Mouse (Mus musculus): ENCODE measurements around the gene Swi5. TPM values are rescaled to one million over a fixed set of nuclear protein-coding genes. Genes with fewer than 3 reads are reported as not detected.
"Not testable (repeated sequence)": the region's sequence is repeated elsewhere in the genome, so short reads cannot be mapped to it uniquely, and the experiment has no call there.

The Swi5 gene
- polyA plus RNA-seq, 1 experiment from 2014 or later = 368 TPM

DNA sequence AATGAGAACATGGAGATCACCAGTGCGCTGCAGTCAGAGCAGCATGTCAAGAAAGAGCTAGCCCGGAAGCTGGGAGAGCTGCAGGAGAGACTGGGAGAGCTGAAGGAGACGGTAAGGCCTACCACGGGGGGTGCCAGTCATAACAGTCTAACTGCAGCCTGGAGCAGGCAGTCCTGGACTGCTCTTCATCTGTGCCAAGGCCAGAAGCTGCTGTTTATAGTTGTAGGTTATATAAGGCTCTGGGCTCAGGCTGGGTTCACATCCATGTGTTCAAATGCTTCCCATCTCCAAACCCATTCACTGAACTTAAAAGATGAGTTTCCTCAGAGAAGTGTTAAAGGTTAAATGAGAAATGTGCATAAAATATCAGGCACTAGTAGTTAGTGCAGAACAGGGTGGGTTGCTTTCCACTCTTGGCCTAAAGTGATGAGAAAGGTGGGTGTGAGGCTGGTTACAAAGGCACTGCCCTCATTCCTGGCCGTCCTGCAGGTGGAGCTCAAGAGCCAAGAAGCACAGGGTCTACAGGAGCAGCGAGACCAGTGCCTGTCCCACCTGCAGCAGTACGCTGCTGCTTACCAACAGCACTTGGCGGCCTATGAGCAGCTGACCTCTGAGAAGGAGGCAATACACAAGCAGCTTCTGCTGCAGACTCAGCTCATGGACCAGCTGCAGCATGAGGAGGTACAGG, 16.4 kb upstream of the Swi5 start:
- H3K27me3 ChIP-seq (replicated peaks; ENCODE audit: control insufficient read depth, insufficient read depth, low read length) = no peaks in the 10 kb centered on the region
- no peak overlapping the region for H3K27ac ChIP-seq (ENCODE audit: low read length)
- no peak overlapping the region for H3K4me3 ChIP-seq (replicated peaks; ENCODE audit: low read length)
- ATAC-seq = no peak
- WGBS = 47% methylated on average over 8 of the region's 8 CpGs
- no peak overlapping the region for H3K9ac ChIP-seq (replicated peaks; ENCODE audit: low read depth, low read length)
- no peak overlapping the region for H3K4me2 ChIP-seq (ENCODE audit: low read length)
- peaks cover 29% of the 10 kb centered on the region for H3K36me3 ChIP-seq (ENCODE audit: control insufficient read depth, insufficient read depth)
- no peaks in the 10 kb centered on the region for H3K9me3 ChIP-seq (ENCODE audit: control insufficient read depth, low read length)
- H3K4me1 ChIP-seq (replicated peaks; ENCODE audit: control insufficient read depth, insufficient read depth, low read length) = no peaks in the 10 kb centered on the region

DNA sequence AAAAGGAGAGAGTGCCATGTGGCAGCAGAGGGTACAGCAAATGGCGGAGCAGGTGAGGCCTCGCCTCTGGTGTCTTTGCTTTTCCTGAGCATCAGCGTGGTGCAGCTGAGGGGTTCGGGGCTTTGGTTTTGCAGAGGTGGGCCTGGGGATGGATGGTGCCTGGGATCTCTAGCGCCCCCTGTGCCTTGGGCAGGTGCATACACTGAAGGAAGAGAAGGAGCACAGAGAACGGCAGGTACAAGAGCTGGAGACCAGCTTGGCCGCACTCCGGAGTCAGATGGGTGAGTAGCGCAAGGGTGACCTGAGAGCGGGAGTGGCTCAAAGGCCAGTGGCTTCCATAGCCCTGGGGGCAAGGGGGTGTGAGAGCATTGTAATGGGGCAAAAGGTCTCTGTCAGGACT, 15.1 kb upstream of the Swi5 start:
- Histone ChIP-seq H3K4me2 (ENCODE audit: low read length) (no peak overlapping the region), H3K27ac (ENCODE audit: low read length) (no peak overlapping the region), H3K4me3 (replicated peaks; ENCODE audit: low read length) (no peak overlapping the region), H3K9ac (replicated peaks; ENCODE audit: low read depth, low read length) (no peak overlapping the region), H3K36me3 (ENCODE audit: control insufficient read depth, insufficient read depth) (peaks cover 34% of the 10 kb centered on the region), H3K27me3 (replicated peaks; ENCODE audit: control insufficient read depth, insufficient read depth, low read length) (no peaks in the 10 kb centered on the region), H3K4me1 (replicated peaks; ENCODE audit: control insufficient read depth, insufficient read depth, low read length) (no peaks in the 10 kb centered on the region), H3K9me3 (ENCODE audit: control insufficient read depth, low read length) (no peaks in the 10 kb centered on the region)
- WGBS = 88% methylated on average over 10 of the region's 10 CpGs
- no peak for ATAC-seq

DNA sequence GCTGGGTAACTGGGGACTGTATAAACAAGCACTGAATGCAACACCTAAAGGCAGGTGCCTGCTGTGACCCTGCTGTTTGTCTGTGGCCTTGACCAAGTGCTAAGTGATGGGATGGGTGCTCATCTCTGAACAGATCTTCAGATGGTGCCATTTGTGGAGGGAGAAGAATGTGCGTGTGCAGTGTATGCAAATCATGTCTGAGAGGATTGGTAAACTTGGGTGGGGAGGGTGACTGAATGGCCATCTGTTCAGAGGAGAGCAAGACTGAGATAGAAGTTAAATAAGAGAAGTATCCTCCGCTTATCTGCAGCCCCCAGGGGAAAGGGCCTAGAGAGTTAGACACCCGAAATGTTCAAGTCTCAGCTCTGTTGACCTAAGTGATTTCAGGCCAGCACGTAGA, 11.6 kb upstream of the Swi5 start:
- Histone ChIP-seq H3K9me3 (ENCODE audit: control insufficient read depth, low read length) (no peaks in the 10 kb centered on the region), H3K9ac (replicated peaks; ENCODE audit: low read depth, low read length) (no peak overlapping the region), H3K27me3 (replicated peaks; ENCODE audit: control insufficient read depth, insufficient read depth, low read length) (no peaks in the 10 kb centered on the region), H3K27ac (ENCODE audit: low read length) (no peak overlapping the region), H3K36me3 (ENCODE audit: control insufficient read depth, insufficient read depth) (peaks cover 23% of the 10 kb centered on the region), H3K4me1 (replicated peaks; ENCODE audit: control insufficient read depth, insufficient read depth, low read length) (no peaks in the 10 kb centered on the region), H3K4me3 (replicated peaks; ENCODE audit: low read length) (no peak overlapping the region), H3K4me2 (ENCODE audit: low read length) (no peak overlapping the region)
- WGBS = 92% methylated on average over 4 of the region's 4 CpGs
- no peak for ATAC-seq

DNA sequence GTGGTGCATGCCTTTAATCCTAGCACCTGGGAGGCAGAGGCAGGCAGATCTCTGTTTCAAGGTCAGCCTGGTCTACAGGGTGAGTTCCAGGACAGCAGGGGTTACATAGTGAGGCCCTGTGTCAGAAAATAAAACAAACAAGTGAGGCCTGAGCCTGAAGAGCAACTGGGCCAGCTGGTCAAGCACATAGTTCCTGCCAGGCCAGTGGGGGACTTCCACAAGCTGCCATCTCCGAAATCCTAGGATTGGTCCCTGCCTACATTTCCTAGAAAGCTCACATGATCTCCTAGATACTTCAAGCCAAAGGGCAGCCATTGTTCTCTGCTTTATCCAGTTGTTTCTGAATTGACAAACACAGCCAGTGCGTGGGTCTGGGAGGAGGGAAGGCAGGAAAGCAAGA, 8.0 kb upstream of the Swi5 start:
- H3K4me2 ChIP-seq (ENCODE audit: low read length); H3K27me3 ChIP-seq (replicated peaks; ENCODE audit: control insufficient read depth, insufficient read depth, low read length); H3K27ac ChIP-seq (ENCODE audit: low read length); H3K4me1 ChIP-seq (replicated peaks; ENCODE audit: control insufficient read depth, insufficient read depth, low read length); H3K4me3 ChIP-seq (replicated peaks; ENCODE audit: low read length); H3K9ac ChIP-seq (replicated peaks; ENCODE audit: low read depth, low read length); H3K9me3 ChIP-seq (ENCODE audit: control insufficient read depth, low read length); ATAC-seq: not testable (repeated sequence)
- peaks cover 12% of the 10 kb centered on the region for H3K36me3 ChIP-seq (ENCODE audit: control insufficient read depth, insufficient read depth)
- 81% methylated on average over 2 of the region's 2 CpGs for WGBS

DNA sequence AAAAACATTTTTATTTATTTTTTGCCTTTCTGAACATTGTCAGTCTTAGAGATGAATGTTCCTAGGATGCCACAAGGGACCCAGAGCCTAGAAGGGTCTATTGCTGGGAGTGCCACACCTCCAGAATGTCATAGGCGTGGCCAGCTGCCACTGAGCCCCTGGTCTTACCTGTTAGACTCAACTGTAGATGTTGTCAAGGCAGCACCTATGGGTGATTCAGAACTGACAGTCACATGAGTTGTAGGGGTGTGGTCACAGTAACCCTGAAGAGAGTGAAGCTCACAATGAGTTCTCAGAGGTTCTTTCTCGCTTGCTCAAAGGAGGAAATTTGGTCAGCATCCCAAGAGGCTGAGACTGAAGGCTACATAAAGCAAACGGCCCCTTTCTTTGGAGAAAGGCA, 7.4 kb upstream of the Swi5 start:
- no peak overlapping the region for H3K27ac ChIP-seq (ENCODE audit: low read length)
- H3K9me3 ChIP-seq (ENCODE audit: control insufficient read depth, low read length) = no peaks in the 10 kb centered on the region
- H3K27me3 ChIP-seq (replicated peaks; ENCODE audit: control insufficient read depth, insufficient read depth, low read length) = no peaks in the 10 kb centered on the region
- WGBS = 91% methylated on average over 3 of the region's 3 CpGs
- no peaks in the 10 kb centered on the region for H3K4me1 ChIP-seq (replicated peaks; ENCODE audit: control insufficient read depth, insufficient read depth, low read length)
- H3K4me3 ChIP-seq (replicated peaks; ENCODE audit: low read length) = no peak overlapping the region
- ATAC-seq = no peak
- no peak overlapping the region for H3K4me2 ChIP-seq (ENCODE audit: low read length)
- H3K36me3 ChIP-seq (ENCODE audit: control insufficient read depth, insufficient read depth) = peaks cover 12% of the 10 kb centered on the region
- no peak overlapping the region for H3K9ac ChIP-seq (replicated peaks; ENCODE audit: low read depth, low read length)

DNA sequence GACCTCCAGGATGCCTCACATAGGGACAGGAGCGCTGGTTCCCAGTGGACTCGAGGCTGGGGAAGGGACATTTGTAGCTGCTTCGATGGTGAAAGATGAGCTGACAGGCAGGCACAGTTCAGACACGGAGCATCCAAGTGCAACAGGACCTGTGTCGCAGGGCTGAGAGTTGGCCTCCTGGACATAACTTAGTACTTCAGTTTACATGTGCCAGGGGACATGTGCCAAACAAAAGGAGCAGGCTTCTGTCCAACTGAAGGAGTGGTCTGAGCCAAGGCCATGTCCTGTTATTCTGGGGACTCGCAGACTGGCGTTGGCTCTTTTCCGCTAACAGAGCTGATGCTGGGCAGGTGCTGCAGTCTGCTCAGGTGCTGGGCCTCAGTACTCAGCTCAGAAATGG, 6.5 kb upstream of the Swi5 start:
- no peak overlapping the region for H3K4me2 ChIP-seq (ENCODE audit: low read length)
- peaks cover 3% of the 10 kb centered on the region for H3K4me1 ChIP-seq (replicated peaks; ENCODE audit: control insufficient read depth, insufficient read depth, low read length)
- H3K9ac ChIP-seq (replicated peaks; ENCODE audit: low read depth, low read length) = no peak overlapping the region
- no peak overlapping the region for H3K4me3 ChIP-seq (replicated peaks; ENCODE audit: low read length)
- H3K27ac ChIP-seq (ENCODE audit: low read length) = no peak overlapping the region
- ATAC-seq = no peak
- peaks cover 11% of the 10 kb centered on the region for H3K36me3 ChIP-seq (ENCODE audit: control insufficient read depth, insufficient read depth)
- WGBS = 78% methylated on average over 8 of the region's 8 CpGs
- no peaks in the 10 kb centered on the region for H3K9me3 ChIP-seq (ENCODE audit: control insufficient read depth, low read length)
- no peaks in the 10 kb centered on the region for H3K27me3 ChIP-seq (replicated peaks; ENCODE audit: control insufficient read depth, insufficient read depth, low read length)

DNA sequence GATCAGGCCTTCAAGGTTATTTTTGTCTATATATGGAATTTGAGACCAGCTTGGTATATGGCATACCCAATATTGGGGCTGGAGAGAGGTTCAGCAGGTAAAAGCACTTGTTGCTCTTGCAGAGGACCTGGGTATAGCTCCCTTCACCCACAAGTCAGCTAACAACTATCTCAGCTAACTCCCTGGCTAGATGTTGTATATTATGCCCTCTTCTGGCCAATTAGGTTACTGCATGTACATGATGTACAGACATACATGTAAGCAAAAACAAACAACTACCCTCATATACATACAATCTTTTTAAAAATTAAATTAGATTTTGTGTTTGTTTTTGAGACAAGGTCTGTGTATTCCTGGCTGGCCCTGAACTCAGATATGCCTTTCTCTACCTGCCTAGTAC, 1.7 kb upstream of the Swi5 start:
- no peak overlapping the region for H3K9ac ChIP-seq (replicated peaks; ENCODE audit: low read depth, low read length)
- H3K36me3 ChIP-seq (ENCODE audit: control insufficient read depth, insufficient read depth) = no peaks in the 10 kb centered on the region
- H3K9me3 ChIP-seq (ENCODE audit: control insufficient read depth, low read length) = no peaks in the 10 kb centered on the region
- H3K27ac ChIP-seq (ENCODE audit: low read length) = no peak overlapping the region
- no peaks in the 10 kb centered on the region for H3K27me3 ChIP-seq (replicated peaks; ENCODE audit: control insufficient read depth, insufficient read depth, low read length)
- peaks cover 22% of the 10 kb centered on the region for H3K4me1 ChIP-seq (replicated peaks; ENCODE audit: control insufficient read depth, insufficient read depth, low read length)
- no peak overlapping the region for H3K4me3 ChIP-seq (replicated peaks; ENCODE audit: low read length)
- ATAC-seq = no peak
- H3K4me2 ChIP-seq (ENCODE audit: low read length) = peak overlapping the region; percentile 94; the same call in 1 of the 2 replicates

DNA sequence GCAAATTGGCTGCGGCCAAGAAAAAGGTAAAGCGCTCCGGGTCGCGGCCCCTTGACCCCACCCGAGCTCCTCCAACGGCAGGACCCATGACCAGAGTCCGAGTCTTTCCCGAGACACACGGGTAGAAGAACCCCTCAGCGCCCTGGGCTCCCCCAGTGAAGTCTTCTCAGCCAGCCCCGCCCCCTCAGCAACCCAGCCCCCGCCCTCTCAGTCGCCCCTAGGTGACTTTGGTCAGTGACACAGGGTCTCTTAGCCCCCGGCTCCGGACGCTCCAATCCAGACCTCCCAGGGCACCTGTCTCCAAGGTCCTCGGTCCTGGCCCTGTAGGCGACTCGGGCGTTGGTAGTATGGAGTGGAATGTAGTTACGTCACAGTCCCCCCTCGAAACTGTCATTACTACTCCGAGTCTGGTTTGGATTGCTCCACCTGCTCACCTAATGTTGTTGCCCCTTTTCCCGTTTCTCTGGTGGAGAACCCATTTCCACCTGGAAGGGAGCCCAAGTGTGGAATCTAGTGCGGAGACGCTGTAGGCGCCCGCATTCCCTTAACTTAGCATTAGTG, 576 bp upstream of the Swi5 start:
- peak overlapping the region; percentile 94 for H3K4me2 ChIP-seq (ENCODE audit: low read length)
- ATAC-seq = peak; percentile 19
- H3K4me1 ChIP-seq (replicated peaks; ENCODE audit: control insufficient read depth, insufficient read depth, low read length) = peaks cover 22% of the 10 kb centered on the region
- H3K4me3 ChIP-seq (replicated peaks; ENCODE audit: low read length) = peak overlapping the region; percentile 90
- H3K9me3 ChIP-seq (ENCODE audit: control insufficient read depth, low read length) = no peaks in the 10 kb centered on the region
- no peaks in the 10 kb centered on the region for H3K36me3 ChIP-seq (ENCODE audit: control insufficient read depth, insufficient read depth)
- 3% methylated on average over 29 of the region's 29 CpGs for WGBS
- H3K27me3 ChIP-seq (replicated peaks; ENCODE audit: control insufficient read depth, insufficient read depth, low read length) = no peaks in the 10 kb centered on the region
- peak overlapping the region; percentile 89 for H3K9ac ChIP-seq (replicated peaks; ENCODE audit: low read depth, low read length)
- H3K27ac ChIP-seq (ENCODE audit: low read length) = peak overlapping the region; percentile 54

DNA sequence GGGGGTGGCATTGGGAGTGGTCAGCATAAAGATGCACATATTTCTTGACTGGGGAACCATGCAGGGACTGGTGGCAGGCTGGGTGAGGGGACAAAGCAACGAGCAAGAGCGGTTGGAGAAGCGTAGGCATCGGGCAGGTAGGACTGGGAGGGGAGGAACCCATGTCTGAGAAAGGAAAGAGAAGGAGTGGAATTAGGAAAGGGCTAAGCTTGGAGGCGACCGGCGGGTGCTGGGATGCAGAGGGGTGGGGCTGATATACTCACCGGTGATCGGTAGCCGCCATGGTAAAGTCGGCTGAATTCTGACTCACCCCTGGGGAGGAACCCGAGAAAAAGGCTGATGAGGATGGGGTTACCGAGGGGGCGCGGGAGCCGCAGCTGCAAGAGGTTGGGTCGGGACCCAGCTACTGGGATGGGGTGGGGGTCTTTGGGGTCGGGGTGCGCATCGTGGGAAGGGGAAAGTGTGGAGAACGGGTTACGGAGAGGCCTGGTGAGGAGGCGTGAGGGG, 488 bp downstream of the Swi5 start, which contains the start of gene Golga2:
TSS of gene Golga2 (plus strand) at position 51 of the 507 bp plus-strand sequence.
- Histone ChIP-seq H3K9ac (replicated peaks; ENCODE audit: low read depth, low read length) (peak within 1 kb of the TSS; percentile 89), H3K27ac (ENCODE audit: low read length) (peak within 1 kb of the TSS; percentile 56), H3K4me1 (replicated peaks; ENCODE audit: control insufficient read depth, insufficient read depth, low read length) (peaks cover 22% of the 10 kb centered on the region), H3K36me3 (ENCODE audit: control insufficient read depth, insufficient read depth) (no peaks in the 10 kb centered on the region), H3K9me3 (ENCODE audit: control insufficient read depth, low read length) (no peaks in the 10 kb centered on the region), H3K4me3 (replicated peaks; ENCODE audit: low read length) (peak within 1 kb of the TSS; percentile 90), H3K27me3 (replicated peaks; ENCODE audit: control insufficient read depth, insufficient read depth, low read length) (no peaks in the 10 kb centered on the region), H3K4me2 (ENCODE audit: low read length) (peak within 1 kb of the TSS; percentile 97)
- ATAC-seq = no peak
- WGBS = 0% methylated on average over 23 of the region's 23 CpGs
